Mouse (Mus musculus) spleen, postnatal 14 days (tissue): ENCODE data around the gene Abcb5.
"Not testable (repeated sequence)": the region's sequence is repeated elsewhere in the genome, so short reads cannot be mapped to it uniquely, and the experiment has no call there.

Experiments used
- DNase-seq, 2 experiments: peaks; one replicate each; pipeline ENCODE4 v3.0.0; 2021 to 2022; ENCODE audit warnings: low spot score in 2 of 2

The Abcb5 gene

DNA sequence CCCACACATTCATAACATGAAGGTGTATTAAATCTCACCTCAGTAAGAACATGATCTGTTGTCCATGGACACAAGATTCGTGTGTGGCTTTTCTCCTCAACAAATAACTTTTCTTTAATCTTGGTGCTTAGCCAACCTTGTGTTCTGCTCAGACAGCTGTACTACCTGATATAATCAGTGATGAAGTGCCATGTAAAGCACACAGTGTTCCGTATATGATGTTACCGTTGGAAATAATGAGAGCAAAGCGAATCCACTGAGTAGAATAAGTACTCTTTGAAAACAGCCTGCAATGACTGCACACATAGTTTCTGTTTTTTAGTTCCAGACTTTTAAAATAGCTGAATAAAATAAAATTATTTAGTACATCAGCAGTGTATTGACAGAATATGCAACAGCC lies at the start of gene Abcb5:
Gene Abcb5 (minus strand): TSS at position 101 of the 400 bp plus-strand sequence.
- no peak for DNase-seq

DNA sequence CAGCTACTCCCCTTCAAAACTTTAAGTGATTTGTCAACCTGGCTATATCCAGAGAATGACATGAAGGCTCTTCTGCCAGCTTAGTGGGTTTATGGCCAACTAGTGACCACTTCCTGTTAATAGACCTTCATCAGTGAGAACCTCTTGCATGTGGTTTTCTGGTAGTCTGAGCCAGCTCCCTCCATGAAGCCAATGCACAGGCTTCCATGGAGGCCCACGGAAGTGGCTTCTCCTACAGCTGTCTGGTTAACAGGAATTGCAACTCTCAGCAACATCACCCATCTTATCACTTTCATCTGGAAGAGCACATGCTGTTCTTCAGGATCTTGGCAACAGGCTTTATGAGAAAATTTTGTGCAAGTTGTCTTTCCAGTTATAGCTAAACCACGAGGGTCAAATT lies 33.0 kb upstream of the Abcb5 start:
- DNase-seq: no peak

DNA sequence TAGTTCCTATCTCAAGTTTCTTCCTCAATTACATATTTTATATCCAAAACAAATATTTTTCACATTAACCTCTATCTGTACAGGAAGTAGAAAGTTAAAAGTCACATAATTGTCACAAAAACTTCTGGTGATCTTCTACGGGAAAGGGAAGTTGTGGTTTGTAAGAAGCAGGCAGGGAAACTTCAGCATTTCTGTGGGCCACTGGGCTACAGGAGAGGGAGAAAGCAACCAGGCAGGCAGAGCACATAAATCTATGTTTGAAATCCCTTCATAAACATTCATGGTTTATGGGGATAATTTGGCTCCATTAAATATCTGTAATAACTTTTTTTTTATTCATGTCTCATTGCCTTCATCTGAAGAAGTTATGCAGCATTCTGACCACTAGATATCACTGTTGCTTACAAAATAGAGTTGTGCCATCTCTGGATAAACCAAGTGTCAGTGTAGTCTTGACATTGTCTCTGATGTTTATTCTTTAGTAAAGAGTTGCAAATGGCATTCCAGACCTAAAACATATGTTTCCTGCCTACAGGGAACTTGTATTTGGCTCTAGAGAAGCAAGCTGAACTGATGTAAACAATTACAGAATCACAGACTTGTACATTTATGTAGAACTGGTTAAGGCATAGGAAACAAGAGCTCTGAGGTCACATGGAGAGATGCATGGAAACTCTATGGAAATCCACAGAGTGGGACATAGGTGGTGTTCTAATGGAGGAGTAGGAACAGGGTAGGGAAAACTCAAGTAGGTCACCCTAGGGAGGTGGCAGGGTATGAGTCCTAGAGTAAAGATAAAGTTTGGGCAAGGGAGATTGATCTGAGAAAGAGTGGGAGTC lies 28.3 kb upstream of the Abcb5 start:
- no peak for DNase-seq

DNA sequence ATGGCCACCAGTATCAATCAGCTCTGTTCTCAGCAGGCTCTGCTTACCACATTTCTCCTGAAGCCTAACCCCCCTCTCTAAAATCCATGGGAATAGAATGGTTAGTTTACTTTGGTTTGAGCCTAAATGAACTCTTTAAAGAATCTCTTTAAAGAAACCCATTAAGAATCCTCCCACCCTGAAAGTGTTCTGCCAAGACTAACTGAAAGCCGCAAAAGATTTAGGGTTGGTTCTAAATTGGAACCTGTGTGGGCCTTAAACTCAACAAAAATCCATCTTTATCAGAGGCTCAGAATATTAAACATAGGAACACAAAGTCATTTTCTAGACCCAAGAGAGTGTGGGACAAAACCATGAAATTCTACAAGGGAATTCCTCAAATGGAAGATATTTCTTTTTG lies 18.6 kb upstream of the Abcb5 start:
- DNase-seq: no peak

DNA sequence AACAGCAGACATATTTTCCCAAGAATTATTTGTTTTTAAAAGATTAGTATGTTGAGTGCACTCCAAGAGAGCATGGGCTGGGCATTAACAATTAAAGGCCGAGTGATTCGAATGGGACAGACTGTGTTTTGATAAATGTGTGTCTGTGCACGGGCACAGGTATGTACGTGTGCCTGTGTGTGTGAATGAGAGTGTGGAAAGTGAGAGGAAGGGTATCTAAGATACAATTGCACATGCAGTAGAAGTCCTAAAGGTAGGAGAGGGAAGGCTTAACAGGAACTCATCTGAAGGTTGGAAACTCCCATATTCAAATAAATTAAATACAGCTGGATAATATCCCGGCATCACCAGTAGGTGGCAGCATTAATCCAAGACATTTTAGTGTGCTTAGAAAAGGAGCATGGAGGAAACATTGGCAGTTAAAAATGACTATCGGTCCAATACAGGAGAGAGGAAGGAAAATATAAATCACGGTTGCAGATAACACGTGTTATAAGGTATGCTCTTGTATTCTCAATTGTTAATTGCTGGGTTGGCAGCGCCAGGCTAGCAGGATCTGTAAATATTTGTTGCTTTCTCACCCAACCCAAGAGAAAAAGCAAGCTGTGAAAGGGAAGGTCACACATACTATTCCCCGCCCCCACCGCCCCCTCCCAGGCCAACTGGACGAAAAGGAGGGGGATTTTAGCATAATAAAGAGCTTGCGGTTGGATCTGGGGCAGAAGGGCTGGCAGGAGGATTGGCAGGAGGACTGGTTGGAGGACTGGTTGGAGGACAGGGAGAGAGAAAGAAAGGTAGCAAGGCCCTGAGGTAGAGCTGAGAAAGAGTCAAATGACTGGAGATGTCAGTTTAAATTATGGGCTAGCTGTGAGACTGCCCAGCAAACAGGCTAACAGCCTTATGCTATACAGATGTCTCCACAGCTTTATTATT lies 35.6 kb downstream of the Abcb5 start:
- DNase-seq: peak in 1 of 2 experiments; percentile 41

DNA sequence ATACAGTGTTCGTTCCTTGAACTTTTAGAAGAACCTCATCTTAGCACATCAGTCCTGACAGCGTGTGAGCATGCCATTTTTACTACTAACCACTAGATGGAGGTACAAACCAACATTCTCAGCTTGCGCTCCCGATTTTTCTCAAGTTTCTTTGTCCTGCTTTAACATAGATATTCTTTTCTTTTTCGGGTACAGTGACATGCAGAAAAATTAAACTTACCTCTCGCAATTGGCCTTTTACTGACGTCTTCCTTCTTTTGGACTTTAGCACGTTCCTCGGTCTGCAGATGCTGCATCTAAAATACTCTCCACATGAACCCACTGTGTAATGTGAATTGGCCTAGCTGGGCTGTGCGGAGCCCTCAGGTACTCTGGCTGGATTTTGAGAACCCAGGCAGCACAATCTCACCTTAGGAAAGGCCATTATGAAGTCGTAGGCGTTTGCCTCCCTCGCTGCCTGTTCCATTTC lies 39.4 kb downstream of the Abcb5 start:
- no peak for DNase-seq

DNA sequence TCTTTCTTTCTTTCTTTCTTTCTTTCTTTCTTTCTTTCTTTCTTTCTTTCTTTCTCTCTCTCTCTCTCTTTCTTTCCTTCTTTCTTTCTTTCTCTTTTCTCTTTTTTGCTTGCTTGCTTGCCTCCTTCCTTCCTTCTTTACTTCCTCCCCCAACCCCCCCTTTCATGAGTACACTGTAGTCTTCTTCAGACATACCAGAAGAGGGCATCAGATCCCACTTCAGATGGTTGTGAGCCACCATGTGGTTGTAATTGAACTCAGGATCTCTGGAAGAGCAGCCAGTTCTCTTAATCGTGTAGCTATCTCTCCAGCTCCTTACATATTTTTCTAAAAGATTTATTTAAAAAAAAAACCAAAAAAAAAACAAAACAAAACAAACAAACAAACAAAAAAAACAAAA lies 42.3 kb downstream of the Abcb5 start:
- not testable (repeated sequence) for DNase-seq

DNA sequence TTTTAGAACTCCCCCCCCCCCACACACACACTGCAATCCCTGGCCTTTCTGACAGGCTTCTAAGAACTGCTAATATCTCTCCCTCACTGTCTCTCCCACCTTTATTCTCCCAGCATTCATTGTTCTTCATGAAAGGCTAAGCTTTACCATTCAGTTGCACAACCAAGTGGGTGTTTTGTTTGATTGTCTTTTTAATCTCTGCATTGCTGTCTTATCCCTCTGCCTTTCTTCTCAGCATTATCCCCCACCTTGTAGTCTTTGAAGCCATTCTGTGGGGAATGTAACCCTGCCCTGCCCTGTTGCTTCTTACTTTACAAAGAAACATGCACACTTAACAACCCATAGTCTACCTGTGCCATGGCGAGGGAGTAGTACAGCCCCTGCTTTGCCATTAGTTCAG lies 48.5 kb downstream of the Abcb5 start:
- no peak for DNase-seq

DNA sequence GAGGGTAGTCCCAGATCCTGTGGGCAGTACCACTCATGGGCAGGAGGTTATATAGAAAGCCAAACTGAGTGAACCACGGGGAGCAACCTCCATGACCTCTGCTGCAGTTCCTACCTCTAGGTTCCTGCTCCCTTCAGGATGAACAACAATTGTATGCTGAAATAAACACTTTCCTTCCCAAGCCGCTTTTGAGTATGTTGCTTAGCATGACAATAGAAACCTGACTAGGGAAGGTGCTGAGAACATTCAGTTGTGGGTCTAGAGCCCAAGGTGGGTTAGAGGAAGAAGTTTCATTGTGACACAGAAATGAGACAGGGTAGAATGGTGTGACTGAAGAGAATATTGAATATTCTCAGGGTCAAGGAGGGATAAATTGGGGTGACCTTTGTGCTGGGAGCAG lies 55.9 kb downstream of the Abcb5 start:
- no peak for DNase-seq

DNA sequence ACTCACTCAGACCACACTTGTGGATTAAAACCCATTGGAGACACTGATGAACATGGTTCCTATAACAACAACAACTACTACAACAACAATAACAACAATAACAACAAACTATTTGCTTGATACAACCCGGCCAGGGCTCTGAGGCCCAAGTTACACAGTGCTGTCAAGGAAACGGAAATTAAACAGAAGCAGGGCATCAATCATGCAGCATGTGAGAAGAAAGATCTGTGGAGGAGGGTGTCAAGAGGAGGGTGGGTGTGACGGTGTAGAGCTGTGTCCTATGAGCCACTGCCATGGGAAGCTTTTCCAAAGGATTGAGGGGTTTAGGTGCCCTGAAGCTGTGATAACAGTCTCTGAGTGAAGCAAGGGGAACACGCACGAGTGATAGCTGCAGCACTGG lies 64.0 kb downstream of the Abcb5 start:
- no peak for DNase-seq

DNA sequence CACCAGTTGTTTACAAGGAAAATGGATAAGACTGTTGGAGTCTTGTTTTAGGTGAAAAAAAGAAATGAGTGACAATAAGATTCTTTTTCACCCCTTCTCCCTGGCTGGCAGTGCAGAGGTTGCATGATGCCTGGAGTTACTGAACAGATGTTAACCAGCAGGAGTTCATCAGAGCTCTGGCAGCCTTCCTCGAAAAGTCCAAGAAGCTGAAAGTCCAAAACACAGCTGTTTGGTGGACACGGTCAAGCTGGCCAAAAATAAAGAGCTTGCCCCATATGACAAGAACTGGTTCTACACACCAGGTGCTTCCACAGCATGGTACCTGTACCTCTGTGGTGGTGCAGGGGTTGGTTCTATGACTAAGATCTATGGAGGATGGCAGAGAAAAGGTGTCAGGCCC lies 78.3 kb downstream of the Abcb5 start:
- DNase-seq: no peak

DNA sequence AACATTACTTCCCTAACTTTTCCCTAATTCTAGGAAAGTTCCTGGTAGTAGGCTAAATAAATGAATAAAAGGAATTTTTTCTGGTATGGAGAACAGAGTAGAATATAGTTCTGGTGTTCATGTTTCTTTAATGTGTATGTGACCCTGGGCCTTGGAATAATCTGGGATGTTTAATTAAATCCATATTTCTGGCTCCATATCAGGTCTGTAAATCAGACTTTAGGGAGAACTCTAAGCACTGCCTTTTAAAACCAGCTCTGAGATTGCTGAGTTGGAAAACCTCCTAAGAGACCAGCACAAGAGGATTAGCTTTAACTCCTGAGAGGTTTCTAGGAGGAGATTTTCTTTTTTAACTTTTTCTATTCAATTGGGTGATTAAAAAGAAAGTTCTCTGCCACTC lies 83.4 kb downstream of the Abcb5 start:
- DNase-seq: no peak

DNA sequence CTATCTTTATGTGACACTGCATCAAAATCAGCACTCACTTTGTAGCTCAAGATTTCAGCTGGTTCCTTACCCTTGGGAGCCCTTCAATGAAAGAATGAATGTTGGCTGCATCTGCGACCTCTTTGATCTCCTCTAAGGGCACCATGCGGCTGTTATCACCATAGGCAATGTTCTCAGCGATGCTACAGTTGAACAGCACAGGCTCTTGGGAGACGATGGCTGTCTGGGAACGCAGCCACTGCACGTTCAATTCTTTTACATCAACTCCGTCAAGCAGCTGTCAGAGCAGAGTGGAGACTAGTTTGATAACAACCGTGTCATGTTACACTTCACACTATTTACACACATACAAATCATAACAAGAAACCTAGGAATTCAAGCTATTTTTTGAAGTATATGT lies 93.5 kb downstream of the Abcb5 start:
- DNase-seq: no peak

DNA sequence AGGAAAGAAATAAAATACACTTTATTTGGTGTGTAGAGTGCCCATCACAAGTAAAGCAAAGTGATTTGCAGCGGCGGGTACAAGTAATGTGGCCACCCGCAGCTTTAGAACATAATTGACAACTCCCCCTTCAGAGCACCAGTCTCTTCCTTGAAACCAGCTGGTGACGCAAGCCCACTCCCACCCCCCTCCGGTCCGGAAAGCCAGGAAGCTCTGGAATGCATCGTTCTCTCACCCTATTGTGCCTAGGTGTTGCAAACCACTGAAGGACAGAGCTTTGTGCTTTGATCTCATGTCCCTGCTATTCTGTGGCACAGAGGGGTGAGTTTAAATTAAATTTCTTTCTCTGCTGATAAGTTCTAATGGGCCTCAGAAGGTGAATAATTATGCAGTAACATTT lies 110.1 kb downstream of the Abcb5 start:
- no peak for DNase-seq

DNA sequence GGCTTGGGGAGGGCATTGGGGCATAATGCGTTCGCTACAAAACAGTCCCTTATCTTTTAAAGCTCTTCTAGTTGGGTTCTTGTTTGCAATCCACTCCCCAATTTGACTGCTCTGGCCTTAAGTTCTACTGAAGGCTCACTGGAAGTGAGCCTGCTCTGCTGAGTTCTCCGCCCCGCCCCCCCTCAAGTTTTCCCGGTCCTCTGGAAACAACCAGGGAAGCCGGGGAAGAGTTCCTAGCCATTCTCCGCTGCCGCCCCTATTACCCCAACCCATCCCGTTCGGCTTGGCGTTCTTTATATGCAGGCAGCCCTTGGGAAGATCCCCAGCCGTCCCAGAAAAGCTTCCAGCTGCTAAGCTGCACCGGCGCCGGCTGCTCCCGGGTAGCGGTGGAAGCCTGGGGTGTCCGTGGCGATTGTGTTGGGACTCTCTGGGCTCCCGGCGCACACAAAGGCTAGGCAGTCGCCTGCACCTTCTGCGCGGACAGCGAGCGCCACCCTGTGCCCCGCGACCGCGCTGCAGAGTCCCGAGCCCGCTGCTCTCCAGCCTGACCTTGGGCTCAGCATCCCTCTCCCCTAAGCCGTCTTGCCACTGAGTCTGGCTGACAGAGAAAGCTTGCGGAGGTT lies 111.3 kb downstream of the Abcb5 start:
- DNase-seq: no peak

DNA sequence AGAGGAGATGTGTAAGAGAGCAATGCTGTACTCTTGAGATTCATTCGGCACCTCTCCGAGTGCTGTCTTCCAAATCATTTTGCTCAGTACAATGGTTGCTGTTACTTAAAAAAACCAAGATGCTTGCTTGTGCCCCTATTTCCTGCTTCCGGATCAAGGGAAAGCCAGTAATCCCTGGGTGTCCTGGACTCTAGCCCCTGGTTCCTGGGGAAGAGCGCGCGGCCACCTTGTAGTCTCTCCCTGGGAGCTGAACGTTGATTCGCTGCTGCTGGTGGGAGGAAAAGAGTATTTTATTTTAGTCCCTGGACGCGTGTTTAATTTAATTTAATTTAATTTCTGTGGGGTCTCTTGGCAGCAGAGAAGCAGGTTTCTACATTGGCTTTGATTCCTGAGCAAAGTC lies 111.8 kb downstream of the Abcb5 start:
- no peak for DNase-seq

DNA sequence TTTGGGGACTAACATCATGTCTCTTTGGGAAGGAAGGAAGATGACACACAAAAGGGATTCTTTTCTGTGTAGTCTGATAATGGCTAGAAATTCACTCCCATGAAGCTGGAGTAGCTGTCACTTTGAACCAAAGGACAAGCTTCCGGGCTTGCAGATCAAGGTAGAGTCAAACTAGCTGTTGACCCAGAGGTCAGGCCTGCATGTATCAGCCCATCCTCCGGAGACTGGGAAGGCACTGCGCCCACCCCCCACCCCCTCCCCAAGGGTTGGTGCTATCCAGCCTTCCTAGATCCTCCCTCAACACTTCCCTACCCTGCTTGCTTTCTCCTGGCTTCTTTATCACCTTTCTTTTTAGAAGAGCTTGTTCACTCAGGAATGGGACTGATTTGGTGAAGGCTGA lies 112.9 kb downstream of the Abcb5 start:
- DNase-seq: no peak

DNA sequence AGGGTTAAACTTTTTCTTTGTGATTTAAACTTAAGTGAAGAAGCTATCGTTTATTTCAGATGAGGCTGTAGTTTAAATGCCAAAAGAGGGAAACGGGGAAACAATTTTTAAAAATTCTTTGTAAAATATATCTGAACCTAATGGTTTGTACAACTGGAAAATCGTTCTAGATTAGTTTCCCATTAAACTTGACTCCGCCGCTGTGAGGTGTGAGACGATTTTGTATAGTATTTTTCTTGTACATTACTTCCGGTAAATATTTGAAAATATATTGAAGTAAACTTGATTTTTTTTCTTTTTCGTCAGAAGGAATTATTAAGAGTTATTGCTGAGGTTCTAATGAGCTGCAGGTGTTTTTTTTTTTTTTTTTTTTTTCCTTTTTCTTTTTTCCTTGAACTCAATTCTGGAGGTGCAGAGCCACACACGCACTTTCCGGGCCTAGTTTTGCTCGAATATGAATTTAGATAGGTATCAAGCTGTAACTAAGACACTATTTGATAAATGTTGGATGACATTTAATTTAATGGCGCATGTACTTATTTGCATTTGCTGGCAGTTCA lies 115.3 kb downstream of the Abcb5 start:
- DNase-seq: no peak

DNA sequence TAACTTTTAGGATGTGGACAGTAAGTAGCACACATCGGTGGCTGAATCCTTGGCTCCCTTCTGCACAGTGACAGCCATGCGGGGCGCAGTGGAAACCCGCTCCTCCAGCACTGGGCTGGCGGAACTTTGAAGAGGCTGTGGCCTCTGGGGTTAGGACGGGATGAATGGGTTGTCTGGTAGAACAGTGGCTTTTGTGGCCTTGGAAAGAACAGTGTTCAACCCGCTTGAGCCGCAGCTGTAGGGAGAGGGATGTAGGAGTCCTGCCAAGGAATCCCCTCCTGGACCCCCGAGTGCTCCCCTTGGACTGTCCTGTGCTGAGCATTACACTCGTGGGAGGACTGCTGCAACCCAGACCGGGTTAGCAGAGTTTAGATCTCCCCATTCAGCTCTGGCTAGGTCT lies 116.2 kb downstream of the Abcb5 start:
- DNase-seq: no peak

DNA sequence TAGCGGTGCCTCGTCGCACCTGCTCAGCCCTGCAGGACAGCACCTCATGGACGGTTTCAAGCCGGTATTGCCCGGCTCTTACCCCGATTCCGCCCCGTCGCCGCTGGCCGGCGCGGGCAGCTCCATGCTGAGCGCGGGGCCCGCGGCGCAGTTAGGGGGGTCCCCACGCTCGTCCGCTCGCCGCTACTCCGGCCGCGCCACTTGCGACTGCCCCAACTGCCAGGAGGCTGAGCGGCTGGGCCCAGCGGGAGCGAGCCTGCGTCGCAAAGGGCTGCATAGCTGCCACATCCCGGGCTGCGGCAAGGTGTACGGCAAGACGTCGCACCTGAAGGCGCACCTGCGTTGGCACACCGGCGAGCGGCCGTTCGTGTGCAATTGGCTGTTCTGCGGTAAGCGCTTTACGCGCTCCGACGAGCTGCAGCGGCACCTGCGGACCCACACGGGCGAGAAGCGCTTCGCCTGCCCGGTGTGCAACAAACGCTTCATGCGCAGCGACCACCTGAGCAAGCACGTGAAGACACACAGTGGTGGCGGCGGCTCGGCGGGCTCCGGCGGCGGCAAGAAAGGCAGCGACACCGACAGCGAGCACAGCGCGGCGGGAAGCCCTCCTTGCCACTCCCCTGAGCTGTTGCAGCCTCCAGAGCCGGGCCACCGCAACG lies 116.9 kb downstream of the Abcb5 start:
- no peak for DNase-seq

DNA sequence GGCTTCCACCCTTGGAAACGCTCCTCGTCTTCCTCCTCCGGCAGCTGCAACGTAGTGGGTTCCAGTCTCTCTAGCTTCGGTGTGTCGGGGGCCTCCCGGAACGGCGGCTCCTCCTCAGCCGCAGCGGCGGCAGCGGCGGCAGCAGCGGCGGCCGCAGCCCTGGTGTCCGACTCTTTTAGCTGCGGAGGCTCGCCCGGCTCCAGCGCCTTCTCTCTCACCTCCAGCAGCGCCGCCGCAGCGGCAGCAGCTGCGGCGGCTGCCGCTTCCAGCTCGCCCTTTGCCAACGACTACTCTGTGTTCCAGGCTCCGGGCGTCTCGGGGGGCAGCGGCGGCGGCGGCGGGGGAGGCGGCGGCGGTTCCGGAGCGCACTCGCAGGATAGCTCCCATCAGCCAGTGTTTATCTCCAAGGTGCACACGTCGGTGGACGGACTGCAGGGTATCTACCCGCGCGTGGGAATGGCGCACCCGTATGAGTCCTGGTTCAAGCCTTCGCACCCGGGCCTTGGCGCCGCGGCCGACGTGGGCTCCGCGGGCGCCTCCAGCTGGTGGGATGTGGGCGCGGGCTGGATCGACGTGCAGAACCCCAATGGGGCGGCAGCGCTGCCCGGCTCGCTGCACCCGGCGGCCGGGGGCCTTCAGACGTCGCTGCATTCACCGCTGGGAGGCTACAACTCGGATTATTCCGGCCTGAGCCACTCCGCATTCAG lies 117.6 kb downstream of the Abcb5 start:
- no peak for DNase-seq
